Mouse (Mus musculus) liver (tissue): ENCODE measurements around the gene Mapk11.

Experiments
- DNase-seq: peaks from one replicate; pipeline ENCODE4 v3.0.0-alpha.2; 2020; ENCODE audit warnings: mixed read lengths

Gene Mapk11

DNA sequence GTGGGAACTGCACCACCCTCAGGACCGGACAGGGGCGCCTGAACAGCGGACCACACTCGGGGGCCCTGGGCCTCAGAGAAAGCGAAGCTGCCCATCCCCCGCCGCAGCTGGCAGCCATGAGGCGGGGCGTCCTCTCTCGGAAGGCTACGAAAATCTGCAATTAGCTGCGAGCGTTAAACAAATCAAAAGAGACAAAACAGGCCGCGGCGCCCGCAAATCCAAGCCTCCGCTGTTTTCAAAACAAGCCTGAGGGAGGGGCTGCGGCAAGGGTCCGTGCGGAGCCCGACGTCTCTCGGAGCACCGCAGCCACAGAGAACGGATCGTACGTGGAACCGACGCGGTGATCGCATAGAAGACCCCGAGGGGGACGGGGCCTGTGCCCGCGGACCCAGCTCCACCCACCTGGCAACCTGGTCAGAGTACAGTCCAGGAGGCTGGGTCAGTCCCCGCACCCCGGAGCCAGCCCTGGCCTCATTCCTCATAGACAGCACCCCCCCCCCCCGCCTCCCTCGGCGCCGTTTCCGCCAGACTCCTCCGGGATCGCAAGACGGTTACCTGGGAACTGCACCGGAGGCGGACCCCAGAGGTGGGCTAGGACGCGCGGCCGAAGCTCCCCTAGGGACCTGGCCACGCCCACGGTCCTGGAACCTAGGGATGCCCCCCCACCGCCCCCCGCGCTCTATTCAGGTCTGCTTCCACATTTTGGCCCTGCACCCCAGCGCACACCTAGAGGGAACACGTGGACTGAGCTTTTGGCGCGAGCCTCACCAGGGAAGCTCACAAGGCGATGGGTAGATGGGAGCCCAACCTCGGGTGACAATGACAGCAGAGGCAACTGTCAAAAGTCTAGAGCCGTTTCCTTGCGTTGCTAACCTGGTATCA is 23.8 kb upstream of the Mapk11 start:
- peak; percentile 49 for DNase-seq

DNA sequence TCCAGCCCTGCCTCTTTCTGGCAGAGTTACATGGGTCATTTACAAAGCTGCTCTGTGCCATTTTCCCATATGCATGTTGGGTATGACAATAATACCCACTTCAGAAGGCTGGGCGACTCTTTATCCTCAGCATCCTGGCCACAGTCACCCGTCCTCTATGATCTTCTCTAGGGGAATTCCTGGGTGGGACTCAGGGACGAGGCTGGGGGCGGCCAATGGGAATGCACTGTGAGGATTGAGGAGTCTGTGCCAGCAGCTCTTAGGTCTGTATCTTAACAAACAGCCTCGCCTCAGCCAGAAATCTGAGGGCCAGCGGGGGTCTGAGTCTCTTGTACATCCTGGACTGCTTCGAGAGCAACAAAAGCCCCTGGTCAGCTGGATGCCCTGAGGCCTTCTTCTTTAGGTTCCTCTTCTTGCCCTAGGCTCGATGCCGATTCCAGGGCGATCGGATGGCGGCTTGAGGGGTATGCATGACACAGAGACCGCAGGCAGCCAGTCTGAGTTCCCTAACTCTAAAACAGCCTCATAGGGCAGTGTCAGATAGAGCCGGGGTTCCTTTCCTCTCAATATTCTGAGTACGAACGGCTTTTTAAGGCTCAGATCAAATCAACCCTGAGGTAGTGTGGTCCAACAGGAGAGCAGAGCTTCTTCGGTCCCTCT is 23.0 kb upstream of the Mapk11 start:
- no peak for DNase-seq

DNA sequence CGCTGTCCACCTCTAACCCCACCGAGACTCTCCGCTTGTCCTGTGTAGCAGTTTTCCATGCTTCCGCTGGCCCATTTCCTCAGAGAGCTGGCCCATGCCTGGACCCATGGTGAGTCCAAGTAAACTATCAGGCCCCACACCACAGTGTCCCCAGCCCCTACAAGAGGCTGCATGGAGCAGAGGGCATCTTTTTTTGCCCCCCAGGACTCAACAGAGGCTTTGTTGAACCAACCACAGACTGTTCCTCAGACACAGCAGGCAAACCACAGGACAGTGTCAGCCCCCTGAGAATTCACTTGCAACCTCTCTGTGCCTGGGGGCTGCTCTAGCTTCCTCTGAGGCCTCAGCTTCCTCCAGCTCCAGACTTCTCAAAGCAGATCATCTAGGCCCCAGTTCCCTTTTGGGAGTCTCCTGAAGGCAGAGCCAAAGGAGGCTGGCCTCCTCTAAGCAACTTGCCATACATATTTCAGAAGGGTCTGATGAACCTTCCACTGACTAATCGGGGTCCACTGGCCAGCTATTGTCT is 22.2 kb upstream of the Mapk11 start:
- DNase-seq = no peak

DNA sequence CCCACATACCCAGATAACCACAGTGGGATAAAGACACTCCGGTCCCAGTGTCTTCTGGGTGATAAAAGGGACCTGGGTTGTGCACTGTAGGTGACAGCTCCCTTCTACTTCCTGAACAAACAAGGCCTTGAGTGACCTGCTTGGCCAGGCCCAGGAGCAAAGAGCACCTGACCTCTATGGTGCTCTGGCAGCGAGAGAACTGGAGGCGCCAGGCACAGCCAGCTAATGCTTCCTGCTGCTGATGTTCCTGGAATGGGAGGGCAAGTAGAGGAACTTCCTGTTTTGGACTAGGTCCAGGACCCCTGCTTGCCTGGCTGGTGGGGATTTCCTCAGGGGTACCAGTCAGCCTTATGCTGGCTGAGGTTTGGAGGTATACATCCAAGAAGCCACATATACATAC is 20.7 kb upstream of the Mapk11 start:
- peak; percentile 43 for DNase-seq

DNA sequence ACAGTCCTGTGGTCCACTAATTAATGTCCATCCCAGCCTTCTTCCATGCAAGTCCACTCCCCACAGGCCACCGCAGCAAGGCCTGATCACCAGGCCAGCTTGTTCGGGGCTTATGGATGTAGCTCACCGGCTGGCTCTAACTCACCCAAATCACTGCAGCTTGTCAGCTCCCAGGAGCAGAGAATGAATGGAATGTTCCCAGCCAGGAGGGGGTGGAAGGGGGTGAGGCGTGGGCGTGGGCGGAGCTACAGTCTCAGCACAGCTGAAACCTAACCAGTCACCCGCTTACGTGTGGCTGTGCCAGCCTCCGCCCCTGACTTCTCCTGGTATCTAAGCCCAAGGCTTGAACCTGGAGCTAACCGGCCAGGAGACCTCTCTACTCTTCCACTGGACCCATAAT is 20.0 kb upstream of the Mapk11 start:
- peak; percentile 67 for DNase-seq

DNA sequence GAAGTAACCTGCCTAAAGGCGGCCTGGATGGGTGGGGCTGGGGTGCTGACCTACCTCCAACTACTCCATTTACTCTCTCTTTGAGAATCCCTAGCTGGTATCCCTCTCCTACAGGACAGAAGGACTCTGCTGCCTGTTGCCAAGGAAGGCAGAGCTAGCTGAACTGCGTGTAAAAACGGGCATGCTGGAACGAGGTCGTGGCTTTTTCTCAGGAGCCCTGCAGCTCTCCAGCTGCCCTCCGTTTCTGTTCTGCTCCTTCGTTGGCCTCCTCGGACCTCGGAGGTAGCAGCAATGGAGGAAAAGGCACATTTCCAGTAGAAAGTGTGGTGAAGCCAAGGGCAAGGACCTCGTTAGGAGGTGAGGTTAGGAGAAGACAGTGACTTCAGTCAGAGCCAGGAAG is 19.5 kb upstream of the Mapk11 start:
- DNase-seq = no peak

DNA sequence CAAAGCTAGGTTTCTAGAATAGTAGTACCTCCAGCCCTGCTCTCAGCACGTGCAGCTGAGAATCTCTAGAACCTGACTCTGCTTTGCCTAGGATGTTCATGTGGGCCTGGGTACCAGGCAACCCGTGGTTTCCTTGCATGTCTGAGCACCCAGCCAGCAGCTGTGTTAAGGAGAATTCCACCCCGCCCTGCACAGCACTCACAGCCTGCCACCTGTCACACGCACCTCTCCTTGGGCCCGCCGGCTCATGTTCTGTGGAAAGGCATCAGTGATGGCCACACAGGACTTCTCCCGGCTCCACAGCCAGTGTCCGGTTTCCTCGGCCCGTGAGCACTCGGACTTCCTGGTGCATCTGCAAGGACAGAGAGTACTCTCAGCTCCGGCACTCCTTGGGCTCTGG is 16.1 kb upstream of the Mapk11 start:
- no peak for DNase-seq

DNA sequence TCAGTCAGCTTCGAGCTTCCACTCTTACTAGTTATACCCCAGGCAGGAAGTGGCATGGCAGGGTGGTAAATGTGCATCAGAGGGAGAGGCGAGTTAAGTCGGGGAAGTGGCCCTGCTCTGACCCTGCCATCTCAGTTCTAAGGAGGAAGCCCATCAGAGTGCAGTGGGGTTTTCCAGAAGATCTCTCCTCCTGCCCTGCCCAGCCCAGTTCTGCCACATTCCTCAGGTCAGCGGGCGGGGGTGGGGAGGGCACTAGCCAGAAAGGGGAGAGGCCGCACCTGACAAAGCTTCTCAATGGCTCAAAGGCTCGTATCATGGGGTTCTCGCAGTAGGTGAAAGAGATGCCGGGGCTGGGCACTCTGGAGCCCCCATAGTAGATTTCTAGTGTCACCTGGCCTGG is 12.0 kb upstream of the Mapk11 start:
- no peak for DNase-seq

DNA sequence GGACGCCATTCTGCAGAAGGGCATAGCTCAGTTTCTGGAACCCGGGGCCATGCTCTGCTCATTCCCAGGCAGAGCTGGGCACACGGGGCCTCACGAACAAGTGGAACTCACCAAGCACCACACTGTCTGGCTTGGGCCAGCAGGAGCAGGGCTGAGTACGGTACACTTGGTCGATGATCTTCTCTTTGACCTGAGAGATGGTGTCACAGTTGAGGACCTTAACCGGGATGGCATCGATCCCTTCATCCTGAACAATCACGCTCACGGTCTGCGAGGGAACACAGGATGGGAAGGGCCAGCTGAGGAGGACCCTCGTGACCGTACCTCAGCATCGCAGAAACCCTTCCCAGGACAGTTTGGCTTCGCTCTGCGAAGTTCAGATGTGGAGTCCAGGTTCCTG is 9.1 kb upstream of the Mapk11 start:
- no peak for DNase-seq

DNA sequence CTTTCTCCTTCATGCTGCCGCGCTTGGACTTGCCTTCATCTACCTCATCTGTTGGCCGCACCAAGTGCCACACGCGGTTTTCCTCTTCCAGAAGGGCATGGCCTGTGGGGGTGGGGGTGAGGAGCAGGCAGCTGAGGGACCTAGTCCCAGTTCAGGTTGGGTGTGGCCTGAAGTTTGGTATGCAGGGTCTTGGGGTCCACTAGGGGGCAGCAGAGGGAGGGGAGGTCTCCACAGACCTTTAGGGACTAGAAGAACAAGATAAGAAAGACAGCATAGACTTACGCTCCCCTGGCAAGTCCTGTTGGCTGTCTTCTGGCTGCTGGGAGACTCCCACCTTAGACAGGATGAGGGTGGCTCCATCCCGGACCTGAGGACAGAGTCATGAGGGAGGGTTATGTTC is 8.5 kb upstream of the Mapk11 start:
- peak; percentile 73 for DNase-seq

DNA sequence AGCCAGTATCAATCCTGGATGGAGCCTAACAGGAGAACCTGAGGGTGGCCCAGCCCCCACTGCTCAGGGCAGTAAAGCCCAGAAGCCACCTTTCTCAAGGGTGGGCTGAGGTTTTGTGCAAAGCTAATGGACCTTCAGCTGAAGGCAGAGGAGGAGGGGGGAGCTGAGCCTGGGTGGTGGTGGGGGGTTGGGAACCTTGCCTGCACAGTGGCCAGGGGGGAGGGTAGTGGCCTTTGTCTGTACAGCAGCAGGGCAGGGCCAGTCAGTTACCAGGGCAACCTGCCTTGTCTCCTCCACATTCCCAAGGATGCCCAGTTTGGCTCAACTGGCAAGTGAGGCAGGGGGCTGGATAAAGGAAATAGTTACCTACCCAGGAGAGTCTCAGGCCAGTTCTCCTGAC is 2.9 kb upstream of the Mapk11 start:
- DNase-seq = no peak

DNA sequence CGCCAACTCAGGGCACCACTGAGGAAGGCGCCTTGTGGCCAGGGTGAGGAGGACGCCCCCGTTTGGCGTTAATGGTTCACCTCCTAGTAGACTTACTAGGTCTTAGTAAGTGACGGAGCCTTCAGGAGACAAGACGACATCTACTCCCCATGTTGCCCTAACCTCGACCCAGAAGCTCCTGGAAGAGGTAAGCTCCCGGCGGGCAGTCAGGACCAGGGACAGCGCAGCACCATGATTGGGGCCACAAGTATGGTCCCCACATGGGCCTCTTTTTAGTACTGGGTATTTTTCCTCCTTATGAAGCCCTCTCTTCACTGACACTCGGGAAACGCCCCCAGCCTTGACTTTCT is 588 bp upstream of the Mapk11 start:
- peak; percentile 54 for DNase-seq

DNA sequence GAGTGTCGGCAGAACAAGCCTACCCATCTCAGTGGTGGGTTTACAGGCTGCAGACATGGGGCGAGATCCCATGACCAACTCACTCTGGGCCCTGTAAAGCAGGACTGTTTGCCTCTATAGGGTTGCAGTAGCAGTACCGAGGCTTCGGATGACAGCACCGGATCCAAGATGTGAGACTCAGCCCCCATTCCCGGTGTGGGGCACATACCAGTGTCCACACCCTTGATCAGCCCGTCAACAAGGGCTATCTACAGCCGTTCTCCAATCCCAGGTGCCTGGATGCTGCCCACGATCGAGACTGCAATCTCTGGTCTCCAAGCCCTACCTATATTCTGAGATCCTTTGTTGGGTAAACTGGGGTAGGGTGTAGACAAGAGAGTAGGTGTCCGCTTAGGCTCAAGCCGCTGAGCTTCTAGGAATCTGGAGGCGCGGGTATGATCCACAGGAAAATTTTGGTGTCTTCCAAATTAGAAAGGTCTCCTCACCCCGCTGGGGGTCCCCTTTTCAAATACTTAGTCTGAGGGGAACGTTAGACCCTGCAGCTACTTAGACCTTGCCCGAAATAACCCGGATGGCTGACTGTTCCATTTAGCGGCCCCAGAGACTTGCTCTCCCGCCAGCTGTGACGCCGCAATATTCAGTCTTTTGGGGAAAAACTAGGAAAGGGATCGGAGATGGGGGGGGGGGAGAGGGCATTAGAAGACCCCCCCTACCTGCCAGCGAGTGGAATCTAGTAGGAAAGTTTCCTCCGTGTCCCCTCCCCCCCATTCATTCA is 745 bp downstream of the Mapk11 start:
- no peak for DNase-seq

DNA sequence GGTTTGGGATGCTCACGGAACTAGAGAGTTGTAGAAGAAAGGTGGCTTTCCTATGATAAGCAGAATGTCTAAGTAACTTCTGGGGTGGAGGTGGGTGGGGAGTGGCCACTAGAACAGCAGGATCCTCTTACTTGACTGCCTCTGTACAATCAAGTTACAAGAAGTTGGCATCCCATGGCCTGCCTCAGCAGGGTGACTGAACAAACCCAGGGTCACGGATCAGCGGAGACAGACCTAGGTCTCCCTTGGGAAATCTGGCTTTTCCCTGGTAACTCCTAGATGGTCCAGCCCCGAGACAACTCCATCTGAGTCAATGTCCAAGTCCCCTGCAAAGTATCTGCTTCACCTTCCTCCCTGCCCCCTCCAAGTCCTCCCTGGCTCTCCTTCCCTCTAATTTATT is 1.5 kb downstream of the Mapk11 start:
- no peak for DNase-seq

DNA sequence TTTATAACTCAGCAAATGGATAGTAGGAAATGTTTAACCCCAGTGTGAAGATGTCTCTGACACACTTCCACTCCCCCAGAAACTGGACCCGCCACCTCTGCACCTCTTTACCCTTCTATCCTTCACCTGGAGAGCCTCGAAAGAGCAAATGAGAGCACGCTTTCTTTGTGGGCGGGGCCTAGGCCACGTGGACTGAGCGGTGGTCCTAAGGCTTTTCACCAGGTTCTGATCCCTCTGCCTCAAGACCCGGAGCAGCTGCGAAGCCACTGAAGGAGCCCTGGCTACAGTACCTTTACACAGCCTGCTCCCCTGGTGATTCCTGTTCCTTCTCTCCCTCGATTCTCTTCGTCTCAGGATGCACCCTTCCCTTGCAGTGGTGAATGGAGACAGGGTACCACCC is 2.0 kb downstream of the Mapk11 start:
- DNase-seq = no peak

DNA sequence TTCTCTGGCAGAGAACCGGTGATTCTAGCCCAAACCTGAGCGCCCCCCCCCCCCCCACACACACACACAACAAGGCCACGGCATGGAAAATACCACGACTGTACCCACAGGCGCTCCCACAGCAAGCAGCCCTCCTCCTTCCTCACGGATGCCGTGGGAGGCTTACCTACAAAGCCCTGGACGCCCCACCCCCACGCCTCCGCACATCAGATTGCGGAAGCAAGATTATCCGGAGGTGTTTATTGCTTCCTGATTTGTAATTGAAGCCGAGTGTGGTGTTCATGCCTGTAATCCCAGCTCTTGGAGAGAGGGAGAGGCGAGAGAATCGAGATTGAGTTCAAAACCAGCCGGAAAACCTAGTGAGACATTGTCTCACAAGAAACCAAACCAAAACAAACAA is 2.4 kb downstream of the Mapk11 start:
- DNase-seq = no peak

DNA sequence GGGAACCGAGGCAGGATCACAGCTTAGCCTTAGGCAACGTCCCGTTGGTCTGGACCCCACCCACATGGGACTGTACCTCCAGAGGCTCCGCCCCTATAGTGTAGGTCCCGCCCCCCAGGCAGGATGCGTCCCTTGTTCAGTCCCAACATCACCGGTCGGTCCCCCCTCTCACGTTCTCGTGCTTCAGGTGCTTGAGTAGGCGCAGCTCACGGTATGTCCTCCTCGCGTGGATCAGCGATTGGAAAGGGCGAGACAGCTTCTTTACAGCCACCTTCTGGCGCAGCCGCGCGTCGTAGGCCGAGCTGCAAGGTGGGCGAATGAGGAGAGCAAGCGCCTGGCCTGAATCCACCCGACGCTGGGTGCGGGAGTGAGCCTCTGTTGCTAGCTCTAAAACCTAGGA is 2.9 kb downstream of the Mapk11 start:
- peak; percentile 56 for DNase-seq

DNA sequence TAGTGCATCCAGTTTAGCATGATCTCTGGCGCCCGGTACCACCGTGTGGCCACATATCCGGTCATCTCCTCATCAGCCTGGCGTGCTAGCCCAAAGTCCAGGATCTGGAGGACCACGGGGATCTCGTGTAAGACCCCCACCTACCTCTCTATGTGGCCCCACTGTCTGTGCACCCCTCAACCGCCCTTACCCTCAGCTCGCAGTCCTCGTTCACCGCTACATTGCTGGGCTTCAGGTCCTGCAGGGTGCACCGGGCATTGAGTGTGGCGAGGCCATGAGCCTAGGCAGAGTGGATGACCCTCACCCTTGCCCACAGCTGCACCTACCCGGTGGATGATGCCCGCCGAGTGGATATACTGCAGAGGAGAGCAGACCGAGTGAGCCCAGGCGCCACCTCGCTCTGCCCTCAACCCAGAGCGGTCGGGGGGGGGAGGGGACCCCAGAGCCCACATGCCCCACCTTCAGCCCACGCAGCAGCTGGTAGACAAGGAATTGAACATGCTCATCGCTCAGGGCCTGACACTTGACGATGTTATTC is 3.5 kb downstream of the Mapk11 start:
- no peak for DNase-seq

DNA sequence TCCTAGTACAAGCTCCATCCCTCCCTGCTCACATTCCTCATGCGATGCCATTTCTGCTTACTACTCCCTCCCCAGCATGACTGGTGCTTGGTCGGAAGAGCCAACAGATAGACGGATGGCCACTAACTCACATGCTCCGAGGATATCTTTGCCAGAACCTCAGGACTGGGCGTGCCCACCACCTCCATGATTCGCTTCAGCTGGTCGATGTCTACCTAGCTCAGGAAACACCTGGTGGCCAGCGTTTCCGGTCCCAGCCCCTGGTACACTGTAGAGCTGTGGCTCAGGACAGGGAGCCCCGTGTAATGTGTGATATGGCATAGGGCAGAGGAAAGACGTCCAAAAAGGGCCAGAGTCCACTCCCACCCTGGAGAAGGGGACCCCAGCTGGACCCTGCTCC is 4.5 kb downstream of the Mapk11 start:
- DNase-seq = no peak

DNA sequence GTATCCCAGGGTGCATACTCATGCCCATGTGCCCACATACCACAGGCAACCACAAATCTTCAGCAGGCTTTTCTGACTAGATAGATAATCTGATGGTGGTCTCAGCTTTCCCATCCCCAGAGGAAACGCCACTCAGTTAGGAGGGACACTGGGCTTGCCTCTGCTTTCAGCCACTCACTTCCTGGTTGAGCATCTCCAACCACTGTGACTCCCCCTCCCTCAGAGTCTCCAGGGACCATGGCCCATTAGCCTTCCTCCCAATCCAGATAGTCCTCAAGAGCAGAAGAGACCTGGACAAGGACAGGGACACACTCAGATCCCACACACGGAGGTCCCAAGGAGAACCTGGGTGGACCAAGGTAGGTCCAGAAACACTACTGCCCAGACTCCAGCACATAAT is 6.3 kb downstream of the Mapk11 start:
- no peak for DNase-seq

DNA sequence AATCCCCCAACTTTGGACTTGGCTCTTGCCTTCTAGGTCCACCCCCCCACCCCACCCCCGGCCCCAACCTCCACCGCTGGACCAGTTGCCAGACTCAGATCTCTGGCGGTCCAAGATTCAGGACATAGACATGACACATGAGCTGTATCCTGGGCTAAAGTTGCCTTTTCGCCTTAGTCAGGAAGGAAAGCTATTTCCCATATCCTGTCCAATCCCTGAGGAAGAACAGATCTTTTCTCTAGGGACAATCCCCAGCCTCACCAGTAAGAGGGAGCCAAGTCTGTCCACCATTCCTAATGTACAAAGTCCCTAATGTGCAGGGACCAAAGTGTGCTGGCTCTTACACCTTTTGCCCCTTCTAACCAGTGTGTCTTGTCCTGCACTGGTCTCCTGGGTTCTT is 7.5 kb downstream of the Mapk11 start:
- DNase-seq = no peak

DNA sequence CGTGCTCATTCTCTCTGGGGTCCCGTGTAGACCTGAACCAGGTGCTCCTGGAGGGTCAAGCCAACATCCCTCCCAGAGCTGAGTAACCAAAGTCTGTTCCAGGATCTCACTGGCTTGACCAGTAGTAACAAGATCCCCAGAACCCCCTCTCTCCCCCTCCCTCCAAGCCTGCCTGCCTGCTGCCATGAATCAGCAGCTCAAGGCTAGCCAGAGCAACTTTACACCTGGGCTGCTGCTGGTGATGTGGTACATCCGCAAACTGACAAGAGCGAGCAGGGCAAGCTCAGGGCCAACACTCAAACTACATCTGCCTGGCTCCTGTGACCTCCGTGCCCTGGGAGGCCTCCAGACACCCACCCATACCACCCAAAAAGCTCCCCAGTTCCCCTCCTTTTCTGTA is 8.0 kb downstream of the Mapk11 start:
- DNase-seq = no peak

DNA sequence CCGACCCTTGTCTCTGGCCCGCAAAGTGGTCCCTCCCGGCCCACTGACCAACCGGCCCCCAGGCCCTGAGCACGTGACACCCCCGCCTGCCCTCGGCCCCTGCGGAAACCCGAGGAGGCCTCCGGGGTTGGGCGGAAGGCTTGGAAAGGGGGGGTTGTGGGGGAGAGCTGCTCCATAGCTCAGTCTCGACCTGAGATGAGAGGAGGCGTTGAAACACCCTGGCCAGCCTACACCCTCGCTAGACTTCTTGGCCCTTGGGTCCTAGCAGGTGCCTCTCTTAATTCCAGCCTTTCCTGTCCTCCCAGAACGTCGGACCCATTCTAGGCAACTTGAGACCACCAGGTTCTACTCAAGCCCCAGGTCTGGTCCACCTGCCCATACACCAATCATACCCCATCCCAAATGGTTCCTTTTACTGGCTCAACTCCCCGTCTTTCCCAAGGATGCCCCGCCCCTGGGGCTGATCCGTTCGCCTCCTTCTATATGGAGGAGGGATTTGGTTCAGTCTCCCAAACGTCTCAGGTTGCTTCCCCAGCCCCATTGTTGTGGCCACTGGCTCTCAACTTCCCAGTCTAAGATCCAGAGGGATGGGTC is 8.7 kb downstream of the Mapk11 start, which contains the start of gene Mapk12:
Gene Mapk12, minus strand, starts transcription at position 45 of the 594 bp plus-strand sequence.
- peak; percentile 30 for DNase-seq
